Mouse (Mus musculus) T-cell, adult 2 months (primary cell): ENCODE data around the gene Dusp7.
A peak's percentile ranks its signal among the peaks of the same experiment; 100 is the strongest.

Experiments used
- DNase-seq: peaks from one replicate; pipeline ENCODE4 v3.0.0; 2022; ENCODE audit warnings: low spot score

The Dusp7 gene

DNA sequence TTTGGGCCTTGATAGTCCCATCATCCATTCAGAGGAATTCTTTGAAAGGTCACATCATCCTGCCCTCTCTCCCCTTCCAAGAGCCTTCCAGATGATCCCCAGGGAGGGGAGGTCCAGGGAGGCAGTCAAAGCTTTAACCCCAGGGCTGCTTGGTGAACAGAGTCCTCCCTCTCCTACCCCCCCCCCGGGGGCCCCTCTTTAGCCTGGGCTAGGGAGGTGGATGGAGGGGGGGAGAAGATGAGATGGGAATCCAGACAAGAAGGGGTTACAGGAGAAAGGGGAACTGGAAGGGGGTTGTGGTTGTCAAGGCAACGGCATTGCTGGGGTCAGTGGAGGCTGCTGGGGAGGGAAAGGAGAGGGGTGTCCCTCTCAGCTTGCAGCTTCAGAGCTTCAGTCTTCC lies 52.2 kb downstream of the Dusp7 start:
- no peak for DNase-seq

DNA sequence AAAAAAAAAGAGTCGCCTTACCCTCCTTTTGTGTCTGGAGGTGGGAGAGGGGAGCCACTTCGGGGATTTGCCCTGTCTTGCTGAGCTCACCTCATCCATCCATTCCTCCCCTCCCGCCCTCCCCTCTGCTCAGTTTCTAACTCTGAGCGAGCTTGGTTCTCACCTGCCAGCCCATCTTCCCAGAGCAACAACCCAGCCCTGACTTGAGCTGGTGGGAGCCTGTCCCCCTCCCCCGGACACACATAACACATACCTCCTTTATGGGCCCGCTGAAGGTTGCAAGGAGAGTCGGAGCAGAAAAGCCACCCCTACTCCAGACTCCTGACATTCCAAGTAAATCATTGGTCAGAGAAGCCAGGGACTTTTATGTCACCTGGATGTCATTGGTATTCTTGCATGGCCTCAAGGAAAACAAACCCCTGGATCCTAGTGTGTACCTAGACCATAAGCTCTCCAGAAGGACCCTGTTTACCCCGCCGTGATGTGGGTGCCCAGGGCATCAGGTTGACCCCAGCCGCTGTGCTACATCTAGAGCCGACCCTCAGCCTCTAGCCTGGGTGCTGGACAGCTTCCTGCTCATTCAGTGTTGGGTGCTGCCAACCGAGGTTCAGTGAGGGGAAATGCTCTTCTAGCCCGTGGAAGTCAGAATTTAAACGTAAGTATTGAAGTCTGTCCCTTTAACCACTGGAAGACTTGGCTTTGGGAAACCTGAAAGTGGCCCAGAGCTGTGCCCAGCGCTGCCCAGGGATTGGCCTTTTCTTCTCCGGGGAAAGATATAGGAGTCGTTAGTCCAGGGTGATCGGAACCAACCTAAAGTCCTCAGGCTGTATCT lies 52.8 kb downstream of the Dusp7 start:
- no peak for DNase-seq

DNA sequence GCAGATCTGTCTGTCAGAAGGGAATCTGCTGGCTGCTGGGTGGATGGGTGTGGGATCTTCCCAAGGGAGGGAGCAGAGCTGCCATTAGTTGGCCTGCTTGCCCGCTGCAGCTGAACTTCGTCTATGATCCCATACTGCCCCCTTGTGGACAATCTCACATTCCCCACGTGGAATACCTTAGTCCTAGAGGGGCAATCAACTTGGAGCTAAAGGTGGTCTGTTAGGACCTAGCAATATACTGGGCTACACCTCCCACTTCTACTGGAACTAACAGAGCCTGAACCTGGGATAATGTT lies 53.4 kb downstream of the Dusp7 start:
- peak; percentile 79 for DNase-seq
